Mouse (Mus musculus) ES-Bruce4 (cell line): ENCODE measurements around the gene Tecpr2.

Experiments used
- CTCF ChIP-seq: IDR thresholded peaks from one replicate; pipeline ENCODE4 v1.8.1; 2011; ENCODE audit warnings: low read depth, low read length
- EP300 ChIP-seq: IDR thresholded peaks from 2 replicates; pipeline ENCODE4 v1.6.1; 2011; ENCODE audit warnings: low read depth, low read length; ENCODE audit not compliant: insufficient read depth
- POLR2A ChIP-seq: IDR thresholded peaks from one replicate; pipeline ENCODE4 v1.8.1; 2011; ENCODE audit warnings: low read length; ENCODE audit not compliant: insufficient read depth

DNA sequence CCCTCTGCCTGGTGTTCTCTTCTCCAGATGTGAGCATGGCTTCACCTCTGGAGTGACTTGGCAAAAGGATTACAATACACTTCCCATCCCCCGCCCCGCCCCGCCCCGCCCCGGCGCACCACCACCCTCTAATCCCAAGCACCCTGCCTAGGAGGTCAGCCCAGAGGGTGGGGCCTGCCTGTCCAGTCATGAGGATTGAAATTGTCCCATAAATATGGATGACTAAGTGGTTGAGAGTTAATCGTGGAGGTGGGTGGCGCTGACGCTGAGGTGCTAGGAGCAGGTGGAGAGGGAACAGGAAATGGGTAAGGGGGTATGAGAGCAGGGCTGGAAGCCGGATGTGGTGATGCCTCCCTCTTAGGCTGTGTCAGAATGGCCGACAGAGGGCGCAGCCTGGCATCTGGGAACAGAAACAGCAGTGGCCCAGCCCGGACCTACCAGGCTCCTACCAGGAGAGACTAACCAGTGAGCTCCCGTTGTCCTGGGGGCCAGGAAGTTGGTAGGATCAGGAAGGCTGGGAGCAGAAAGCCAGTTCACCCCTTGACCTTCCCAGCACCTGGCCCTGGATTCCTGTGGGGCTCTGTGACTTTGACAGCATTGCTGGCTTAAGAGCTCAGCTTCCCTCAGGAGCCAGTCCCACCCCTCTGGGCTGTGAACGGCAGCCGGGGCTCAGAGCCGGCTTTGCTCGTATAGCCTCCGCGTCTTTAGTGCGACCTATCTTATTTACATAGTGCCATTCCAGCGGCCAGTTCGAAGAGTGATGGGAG, 102.5 kb downstream of the Tecpr2 start:
- TF ChIP-seq CTCF (peak; percentile 84), POLR2A (no peak), EP300 (0 out of 2 replicates have a peak, but pooled peaks have one; percentile 28)
